Mouse (Mus musculus) midbrain, embryonic 15.5 days (tissue): ENCODE data around the gene Frem3. TPM values are rescaled to one million over a fixed set of nuclear protein-coding genes. Genes with fewer than 3 reads are reported as not detected.

Experiments
- ATAC-seq: fragments of 200-750 bp; cut with Nextera tagmentation; replicated peaks from 2 replicates; pipeline ENCODE4 v1.8.0; 2017; ENCODE audit warnings: moderate TSS enrichment
- H3K27ac ChIP-seq: fragments of 300-500 bp; sonication (generic); 2 replicates; pipeline ENCODE4 v1.5.1; 2015; ENCODE audit warnings: mild to moderate bottlenecking, inconsistent platforms
- H3K27me3 ChIP-seq: fragments of 300-500 bp; sonication (generic); replicated peaks from 2 replicates; pipeline ENCODE4 v1.6.1; 2015; ENCODE audit warnings: inconsistent platforms
- H3K36me3 ChIP-seq: fragments of 300-500 bp; sonication (generic); replicated peaks from 2 replicates; pipeline ENCODE4 v1.6.1; 2015; ENCODE audit warnings: inconsistent platforms
- H3K4me1 ChIP-seq: fragments of 300-500 bp; sonication (generic); 2 replicates; pipeline ENCODE4 v1.6.1; 2015; ENCODE audit warnings: inconsistent platforms
- H3K4me2 ChIP-seq: fragments of 300-500 bp; sonication (generic); 2 replicates; pipeline ENCODE4 v1.6.1; 2015; ENCODE audit warnings: inconsistent platforms, mild to moderate bottlenecking, moderate library complexity
- H3K4me3 ChIP-seq: fragments of 300-500 bp; sonication (generic); 2 replicates; pipeline ENCODE4 v1.5.1; 2015; ENCODE audit warnings: mild to moderate bottlenecking, inconsistent platforms
- H3K9ac ChIP-seq: fragments of 300-500 bp; sonication (generic); 2 replicates; pipeline ENCODE4 v1.6.1; 2015; ENCODE audit warnings: mild to moderate bottlenecking, inconsistent platforms
- H3K9me3 ChIP-seq: fragments of 300-500 bp; sonication (generic); 2 replicates; pipeline ENCODE4 v1.6.1; 2016; ENCODE audit warnings: inconsistent platforms
- WGBS: fragments of 180-500 bp; shearing (Covaris S2); methylation state at CpG from one replicate; pipeline ENCODE4 v1.1.7; 2015; ENCODE audit warnings: mixed read lengths; 5-methylcytosine and 5-hydroxymethylcytosine counted together
- polyA plus RNA-seq: library from polyadenylated mRNA; unstranded; fragments of >200 nt; fragmentation: Nextera tagmentation; extraction: Ambion mirVana; gene quantifications from 2 replicates; pipeline ENCODE4 v1.2.1, GENCODE M21; 2015

The Frem3 gene
- 0.04 and 0.09 TPM in 2 replicates for polyA plus RNA-seq

- Histone ChIP-seq H3K9me3 (no peaks in the 10 kb centered on the region), H3K4me1 (peaks cover 13% of the 10 kb centered on the region), H3K4me3 (peak within 1 kb of the TSS; percentile 43), H3K9ac (no peak within 1 kb of the TSS; the same call in 1 of the 2 replicates), H3K27ac (no peak within 1 kb of the TSS), H3K4me2 (peak within 1 kb of the TSS; percentile 80), H3K27me3 (peaks cover 19% of the 10 kb centered on the region; the same call in 1 of the 2 replicates), H3K36me3 (no peaks in the 10 kb centered on the region)
- WGBS = 2% methylated on average over 32 of the region's 32 CpGs
- ATAC-seq = peak; percentile 63
These were observed at the start of gene Frem3 for GRCm38 (mm10) chr8:80610549-80611440. Gene Frem3, plus strand, starts transcription at chr8:80611080.

- WGBS = 55% methylated on average over 3 of the region's 3 CpGs
These were observed 46.6 kb upstream of the Frem3 start for GRCm38 (mm10) chr8:80564205-80564839.

GRCm38 (mm10) chr8:80567471-80567870 lies 43.4 kb upstream of the Frem3 start:
- Histone ChIP-seq H3K27ac (no peak overlapping the region), H3K9ac (no peak overlapping the region), H3K4me1 (no peaks in the 10 kb centered on the region; the same call in 1 of the 2 replicates), H3K36me3 (no peaks in the 10 kb centered on the region), H3K4me2 (no peak overlapping the region), H3K4me3 (no peak overlapping the region), H3K27me3 (no peaks in the 10 kb centered on the region), H3K9me3 (no peaks in the 10 kb centered on the region)
- ATAC-seq = no peak
- WGBS = 91% methylated on average over 1 of the region's 1 CpGs

More at GRCm38 (mm10) chr8:80564205-80564839, 46.6 kb upstream of the Frem3 start:
- Histone ChIP-seq H3K9ac (no peak overlapping the region), H3K9me3 (no peaks in the 10 kb centered on the region), H3K27me3 (no peaks in the 10 kb centered on the region), H3K36me3 (no peaks in the 10 kb centered on the region), H3K4me1 (no peaks in the 10 kb centered on the region; the same call in 1 of the 2 replicates), H3K4me2 (no peak overlapping the region), H3K27ac (no peak overlapping the region), H3K4me3 (no peak overlapping the region)
- ATAC-seq = no peak

- peak; percentile 87 for ATAC-seq
- Histone ChIP-seq H3K4me3 (no peak overlapping the region), H3K4me2 (no peak overlapping the region), H3K36me3 (no peaks in the 10 kb centered on the region), H3K9ac (no peak overlapping the region), H3K9me3 (no peaks in the 10 kb centered on the region), H3K27me3 (no peaks in the 10 kb centered on the region), H3K27ac (0 out of 2 replicates have a peak overlapping the region, but pooled peaks have one; percentile 48), H3K4me1 (no peaks in the 10 kb centered on the region; the same call in 1 of the 2 replicates)
- 70% methylated on average over 6 of the region's 6 CpGs for WGBS
These were observed 42.5 kb upstream of the Frem3 start for GRCm38 (mm10) chr8:80568243-80568995.

- Histone ChIP-seq H3K27ac (no peak overlapping the region), H3K36me3 (no peaks in the 10 kb centered on the region), H3K9me3 (no peaks in the 10 kb centered on the region), H3K4me3 (no peak overlapping the region), H3K4me2 (no peak overlapping the region), H3K4me1 (no peaks in the 10 kb centered on the region; the same call in 1 of the 2 replicates), H3K9ac (no peak overlapping the region), H3K27me3 (no peaks in the 10 kb centered on the region)
- ATAC-seq = no peak
- WGBS = 57% methylated on average over 1 of the region's 1 CpGs
These were observed 38.3 kb upstream of the Frem3 start for GRCm38 (mm10) chr8:80572417-80573061.

- WGBS = 57% methylated on average over 2 of the region's 2 CpGs
These were observed 33.8 kb upstream of the Frem3 start for GRCm38 (mm10) chr8:80577126-80577525.

GRCm38 (mm10) chr8:80579038-80579437 lies 31.8 kb upstream of the Frem3 start:
- no peak overlapping the region for H3K27ac ChIP-seq
- 76% methylated on average over 1 of the region's 1 CpGs for WGBS
- H3K27me3 ChIP-seq = no peaks in the 10 kb centered on the region
- no peak overlapping the region for H3K4me3 ChIP-seq
- H3K4me2 ChIP-seq = no peak overlapping the region
- ATAC-seq = no peak
- no peaks in the 10 kb centered on the region for H3K9me3 ChIP-seq
- H3K4me1 ChIP-seq = no peaks in the 10 kb centered on the region
- H3K36me3 ChIP-seq = no peaks in the 10 kb centered on the region
- H3K9ac ChIP-seq = no peak overlapping the region

More at GRCm38 (mm10) chr8:80577126-80577525, 33.8 kb upstream of the Frem3 start:
- Histone ChIP-seq H3K4me1 (no peaks in the 10 kb centered on the region), H3K9ac (no peak overlapping the region), H3K27me3 (no peaks in the 10 kb centered on the region), H3K36me3 (no peaks in the 10 kb centered on the region), H3K9me3 (no peaks in the 10 kb centered on the region), H3K27ac (no peak overlapping the region), H3K4me2 (no peak overlapping the region), H3K4me3 (no peak overlapping the region)
- no peak for ATAC-seq

- Histone ChIP-seq H3K9ac (no peak overlapping the region), H3K4me2 (no peak overlapping the region), H3K27ac (no peak overlapping the region), H3K9me3 (no peaks in the 10 kb centered on the region), H3K36me3 (no peaks in the 10 kb centered on the region), H3K4me3 (no peak overlapping the region), H3K4me1 (no peaks in the 10 kb centered on the region), H3K27me3 (no peaks in the 10 kb centered on the region)
- WGBS = 89% methylated on average over 5 of the region's 5 CpGs
- ATAC-seq = no peak
These were observed 18.3 kb upstream of the Frem3 start for GRCm38 (mm10) chr8:80592626-80593025.

GRCm38 (mm10) chr8:80600600-80601170 lies 10.2 kb upstream of the Frem3 start:
- Histone ChIP-seq H3K4me1 (no peaks in the 10 kb centered on the region), H3K9me3 (no peaks in the 10 kb centered on the region), H3K36me3 (no peaks in the 10 kb centered on the region), H3K9ac (no peak overlapping the region), H3K27me3 (no peaks in the 10 kb centered on the region), H3K27ac (no peak overlapping the region), H3K4me2 (no peak overlapping the region), H3K4me3 (no peak overlapping the region)
- 57% methylated on average over 6 of the region's 6 CpGs for WGBS
- no peak; the same call in 1 of the 2 replicates for ATAC-seq

GRCm38 (mm10) chr8:80601886-80602285 lies 9.0 kb upstream of the Frem3 start:
- Histone ChIP-seq H3K4me2 (no peak overlapping the region), H3K4me1 (no peaks in the 10 kb centered on the region), H3K9me3 (no peaks in the 10 kb centered on the region), H3K36me3 (no peaks in the 10 kb centered on the region), H3K4me3 (no peak overlapping the region), H3K9ac (no peak overlapping the region), H3K27ac (no peak overlapping the region), H3K27me3 (no peaks in the 10 kb centered on the region)
- no peak for ATAC-seq
- WGBS = 75% methylated on average over 4 of the region's 4 CpGs

GRCm38 (mm10) chr8:80607082-80607481 lies 3.8 kb upstream of the Frem3 start:
- WGBS = 94% methylated on average over 4 of the region's 4 CpGs
- H3K9me3 ChIP-seq = no peaks in the 10 kb centered on the region

More at GRCm38 (mm10) chr8:80607082-80607481, 3.8 kb upstream of the Frem3 start:
- Histone ChIP-seq H3K36me3 (no peaks in the 10 kb centered on the region), H3K4me2 (no peak overlapping the region), H3K4me1 (peaks cover 13% of the 10 kb centered on the region), H3K9ac (no peak overlapping the region), H3K27ac (no peak overlapping the region), H3K27me3 (peaks cover 16% of the 10 kb centered on the region; the same call in 1 of the 2 replicates), H3K4me3 (no peak overlapping the region)
- ATAC-seq = no peak
